Mouse (Mus musculus) retina, adult 2 months (tissue): ENCODE measurements at regions not wholly inside any gene's neighbourhood (a gene's known extent, or its start where the extent isn't known, plus 50 kb on each side); places are given as distances from the start of the nearest gene placed in this dataset.
"Not testable (repeated sequence)": the region's sequence is repeated elsewhere in the genome, so short reads cannot be mapped to it uniquely, and the experiment has no call there.

Source experiments
- DNase-seq: peaks from one replicate; pipeline ENCODE4 v3.0.0-alpha.2; 2012; ENCODE audit warnings: low read depth, low spot score

- DNase-seq = peak; percentile 0
Measured at GRCm38 (mm10) chr14:102794898-102795297, 187.5 kb downstream of the Kctd12 start.

- DNase-seq = no peak
Measured at GRCm38 (mm10) chr14:102793753-102794152, 188.7 kb downstream of the Kctd12 start.

- DNase-seq = no peak
Measured at GRCm38 (mm10) chr14:102790916-102791315, 191.5 kb downstream of the Kctd12 start.

- DNase-seq = no peak
Measured at GRCm38 (mm10) chr14:102782227-102782626, 200.2 kb downstream of the Kctd12 start.

- DNase-seq = no peak
Measured at GRCm38 (mm10) chr14:102769716-102770115, 212.7 kb downstream of the Kctd12 start.

GRCm38 (mm10) chr14:102748687-102749086, 233.8 kb downstream of the Kctd12 start:
- no peak for DNase-seq

- no peak for DNase-seq
Measured at GRCm38 (mm10) chr14:102742331-102742730, 240.1 kb downstream of the Kctd12 start.

- no peak for DNase-seq
Measured at GRCm38 (mm10) chr14:102736656-102737055, 245.8 kb downstream of the Kctd12 start.

GRCm38 (mm10) chr14:102733718-102734117, 248.7 kb downstream of the Kctd12 start:
- DNase-seq = not testable (repeated sequence)

- DNase-seq = no peak
Measured at GRCm38 (mm10) chr14:102731746-102732145, 250.7 kb downstream of the Kctd12 start.

GRCm38 (mm10) chr14:102722633-102723032, 259.8 kb downstream of the Kctd12 start:
- no peak for DNase-seq

- DNase-seq = no peak
Measured at GRCm38 (mm10) chr14:102718558-102718957, 263.9 kb downstream of the Kctd12 start.

- DNase-seq = no peak
Measured at GRCm38 (mm10) chr14:102712600-102712999, 269.8 kb downstream of the Kctd12 start.

GRCm38 (mm10) chr14:102706704-102707336, 275.6 kb downstream of the Kctd12 start:
- no peak for DNase-seq

GRCm38 (mm10) chr14:102701108-102701507, 281.3 kb downstream of the Kctd12 start:
- DNase-seq = no peak

GRCm38 (mm10) chr14:102700457-102700856, 282.0 kb downstream of the Kctd12 start:
- no peak for DNase-seq

- no peak for DNase-seq
Measured at GRCm38 (mm10) chr14:102699015-102699414, 283.4 kb downstream of the Kctd12 start.

GRCm38 (mm10) chr14:102686791-102687190, 295.6 kb downstream of the Kctd12 start:
- no peak for DNase-seq

- DNase-seq = no peak
Measured at GRCm38 (mm10) chr14:102676582-102676981, 305.9 kb downstream of the Kctd12 start.

GRCm38 (mm10) chr14:102674635-102675034, 307.8 kb downstream of the Kctd12 start:
- no peak for DNase-seq

- DNase-seq = no peak
Measured at GRCm38 (mm10) chr14:102673724-102674123, 308.7 kb downstream of the Kctd12 start.

GRCm38 (mm10) chr14:102663240-102663639, 319.2 kb downstream of the Kctd12 start:
- DNase-seq = no peak

- no peak for DNase-seq
Measured at GRCm38 (mm10) chr14:102660351-102660750, 322.1 kb downstream of the Kctd12 start.

GRCm38 (mm10) chr14:102656235-102656634, 326.2 kb downstream of the Kctd12 start:
- DNase-seq = no peak
